Mouse (Mus musculus): Measurements from ENCODE around the gene Oprm1.
"Not testable (repeated sequence)": the region's sequence is repeated elsewhere in the genome, so short reads cannot be mapped to it uniquely, and the experiment has no call there.

Oprm1 gene

GRCm38 (mm10) chr10:6977843-6978242, 219.5 kb downstream of the Oprm1 start:
- DNase-seq (ENCODE audit: low read depth, low spot score) = no peak

- no peak for DNase-seq (ENCODE audit: low read depth, low spot score)
These were observed 220.4 kb downstream of the Oprm1 start for GRCm38 (mm10) chr10:6978733-6979132.

- no peak for DNase-seq (ENCODE audit: low read depth, low spot score)
These were observed 220.9 kb downstream of the Oprm1 start for GRCm38 (mm10) chr10:6979216-6979615.

- DNase-seq (ENCODE audit: low read depth, low spot score) = no peak
These were observed 221.5 kb downstream of the Oprm1 start for GRCm38 (mm10) chr10:6979789-6980188.

GRCm38 (mm10) chr10:6980236-6980635, 221.9 kb downstream of the Oprm1 start:
- no peak for DNase-seq (ENCODE audit: low read depth, low spot score)

- DNase-seq (ENCODE audit: low read depth, low spot score) = no peak
These were observed 224.4 kb downstream of the Oprm1 start for GRCm38 (mm10) chr10:6982751-6983151.

- no peak for DNase-seq (ENCODE audit: low read depth, low spot score)
These were observed 225.1 kb downstream of the Oprm1 start for GRCm38 (mm10) chr10:6983431-6983830.

- no peak for DNase-seq (ENCODE audit: low read depth, low spot score)
These were observed 227.9 kb downstream of the Oprm1 start for GRCm38 (mm10) chr10:6986246-6986645.

- DNase-seq (ENCODE audit: low read depth, low spot score) = no peak
These were observed 229.2 kb downstream of the Oprm1 start for GRCm38 (mm10) chr10:6987399-6988098.

GRCm38 (mm10) chr10:6988555-6988954, 230.2 kb downstream of the Oprm1 start:
- DNase-seq (ENCODE audit: low read depth, low spot score) = no peak

- DNase-seq (ENCODE audit: low read depth, low spot score) = no peak
These were observed 238.6 kb downstream of the Oprm1 start for GRCm38 (mm10) chr10:6996895-6997294.

GRCm38 (mm10) chr10:6998576-6999250, 240.4 kb downstream of the Oprm1 start:
- DNase-seq (ENCODE audit: low read depth, low spot score) = no peak

- no peak for DNase-seq (ENCODE audit: low read depth, low spot score)
These were observed 241.0 kb downstream of the Oprm1 start for GRCm38 (mm10) chr10:6999355-6999754.

GRCm38 (mm10) chr10:7003898-7004297, 245.6 kb downstream of the Oprm1 start:
- DNase-seq (ENCODE audit: low read depth, low spot score) = not testable (repeated sequence)

- peak; percentile 36 for DNase-seq (ENCODE audit: low read depth, low spot score)
These were observed 246.8 kb downstream of the Oprm1 start for GRCm38 (mm10) chr10:7004980-7005538.

GRCm38 (mm10) chr10:7010543-7010942, 252.2 kb downstream of the Oprm1 start:
- DNase-seq (ENCODE audit: low read depth, low spot score) = no peak

- DNase-seq (ENCODE audit: low read depth, low spot score) = no peak
These were observed 256.9 kb downstream of the Oprm1 start for GRCm38 (mm10) chr10:7015199-7015598.

- DNase-seq (ENCODE audit: low read depth, low spot score) = no peak
These were observed 261.6 kb downstream of the Oprm1 start for GRCm38 (mm10) chr10:7019781-7020386.

GRCm38 (mm10) chr10:7020551-7020950, 262.2 kb downstream of the Oprm1 start:
- DNase-seq (ENCODE audit: low read depth, low spot score) = no peak

GRCm38 (mm10) chr10:7025028-7025427, 266.7 kb downstream of the Oprm1 start:
- DNase-seq (ENCODE audit: low read depth, low spot score) = no peak

- DNase-seq (ENCODE audit: low read depth, low spot score) = no peak
These were observed 275.2 kb downstream of the Oprm1 start for GRCm38 (mm10) chr10:7033459-7033858.

GRCm38 (mm10) chr10:7035547-7035946, 277.2 kb downstream of the Oprm1 start:
- DNase-seq (ENCODE audit: low read depth, low spot score) = peak; percentile 21

Measured in R1 (cell line).